17 mouse cellular contexts compared by ENCODE assay signal in genomic region chr12:85696436-85696835, GRCm38 (mm10). TPM values are rescaled to one million over a fixed set of nuclear protein-coding genes. Genes with fewer than 3 reads are reported as not detected.
"Had no signal": no experiment of that assay in that cellular context is flagged by ENCODE, and none has a peak within 500 bp of the region (broad histone marks: within the 10 kb centered on the region; RNA-seq: fewer than 3 reads in every experiment).

No protein-coding gene starts in this region.

- H3K4me3 ChIP-seq: megakaryocyte, embryonic 14.5 days; midbrain, embryonic 13.5 days; midbrain, embryonic 15.5 days; neural tube, embryonic 12.5 days; stomach, embryonic 15.5 days had no signal

- H3K4me1 ChIP-seq: midbrain, embryonic 13.5 days; midbrain, embryonic 15.5 days; neural tube, embryonic 12.5 days; stomach, embryonic 15.5 days had no signal

- H3K9ac ChIP-seq: lung, embryonic 14.5 days; midbrain, embryonic 13.5 days; midbrain, embryonic 15.5 days; neural tube, embryonic 12.5 days; stomach, embryonic 15.5 days had no signal

- H3K27ac ChIP-seq: macrophage; midbrain, embryonic 13.5 days; midbrain, embryonic 15.5 days; neural tube, embryonic 12.5 days; stomach, embryonic 15.5 days; stomach, postnatal 0 days had no signal

- DNase-seq: lung, adult 18-20 months; lung, embryonic 14.5 days; lung, postnatal 10 days; right cerebral cortex, postnatal 14 days; thymus, adult 2 months; thymus, postnatal 25 days had no signal

- H3K4me2 ChIP-seq: lung, embryonic 14.5 days; midbrain, embryonic 11.5 days; midbrain, embryonic 13.5 days; midbrain, embryonic 15.5 days; neural tube, embryonic 12.5 days; stomach, embryonic 15.5 days had no signal

- H3K27me3 ChIP-seq: megakaryocyte, embryonic 14.5 days; midbrain, embryonic 13.5 days; midbrain, embryonic 15.5 days; neural tube, embryonic 12.5 days; stomach, embryonic 15.5 days had no signal

- ATAC-seq: midbrain, embryonic 13.5 days; midbrain, embryonic 15.5 days had no signal

- H3K9me3 ChIP-seq: megakaryocyte, embryonic 14.5 days; midbrain, embryonic 13.5 days; midbrain, embryonic 15.5 days; neural tube, embryonic 12.5 days; stomach, embryonic 15.5 days had no signal

- H3K36me3 ChIP-seq: midbrain, embryonic 13.5 days; midbrain, embryonic 15.5 days; neural tube, embryonic 12.5 days; stomach, embryonic 15.5 days had no signal

RNA-seq across cellular contexts. Expression of gene Flvcr2, which starts 49.9 kb away (rescaled TPM):
- total RNA-seq: megakaryocyte progenitor cell, adult 5-6 weeks; monocyte, adult 5-6 weeks; neutrophil, adult 5-6 weeks had no signal
